Mouse (Mus musculus) E14TG2a.4 (cell line): ENCODE data around the gene Rps10.

ENCODE experiments used
- H3K27me3 ChIP-seq: 2 replicates; pipeline ENCODE4 v1.6.1; 2014; ENCODE audit warnings: low read length, control low read depth; ENCODE audit not compliant: insufficient read depth
- H3K36me3 ChIP-seq: 2 replicates; pipeline ENCODE4 v1.6.1; 2014; ENCODE audit warnings: low read length, control low read depth; ENCODE audit not compliant: insufficient read depth
- H3K4me1 ChIP-seq: replicated peaks from 2 replicates; pipeline ENCODE4 v1.6.1; 2014; ENCODE audit warnings: low read depth, low read length, control low read depth
- H3K4me3 ChIP-seq: replicated peaks from 2 replicates; pipeline ENCODE4 v1.5.1; 2014; ENCODE audit warnings: mild to moderate bottlenecking, low read length
- H3K9me3 ChIP-seq: 2 replicates; pipeline ENCODE4 v1.6.1; 2014; ENCODE audit warnings: low read length, control low read depth
- CTCF ChIP-seq: conservative IDR thresholded peaks from 2 replicates; pipeline ENCODE4 v1.5.1; 2014; ENCODE audit warnings: low read length
- NANOG ChIP-seq: IDR thresholded peaks from 2 replicates; pipeline ENCODE4 v1.6.1; 2014; ENCODE audit warnings: borderline replicate concordance, low read length, mixed read lengths
- POU5F1 ChIP-seq: IDR thresholded peaks from 2 replicates; pipeline ENCODE4 v1.6.1; 2014; ENCODE audit warnings: low read length, borderline replicate concordance

The Rps10 gene

DNA sequence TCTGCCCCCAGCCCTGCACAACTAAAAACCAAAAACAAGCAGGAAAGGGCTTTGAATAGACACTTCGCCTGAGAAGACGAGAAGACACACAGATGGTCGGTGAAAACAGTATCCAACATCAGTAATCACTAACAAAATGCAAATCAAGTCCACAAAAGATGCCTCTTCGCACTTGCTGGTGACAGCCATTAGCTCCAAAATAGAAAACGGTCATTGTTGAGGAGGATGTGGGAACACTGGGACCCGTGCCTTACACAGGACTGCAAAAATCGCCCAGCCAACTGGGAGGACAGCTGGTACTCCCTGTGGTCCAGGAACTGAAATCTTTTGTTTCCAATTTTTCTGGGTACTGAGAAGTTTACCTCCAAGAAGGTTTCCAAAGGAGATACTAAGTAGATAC lies 37.5 kb upstream of the Rps10 start:
- TF ChIP-seq POU5F1 (no peak), CTCF (no peak), NANOG (no peak)
- Histone ChIP-seq H3K27me3 (no peaks in the 10 kb centered on the region; the same call in 1 of the 2 replicates), H3K36me3 (no peaks in the 10 kb centered on the region), H3K4me3 (no peak overlapping the region), H3K4me1 (peaks cover 55% of the 10 kb centered on the region), H3K9me3 (no peaks in the 10 kb centered on the region)

DNA sequence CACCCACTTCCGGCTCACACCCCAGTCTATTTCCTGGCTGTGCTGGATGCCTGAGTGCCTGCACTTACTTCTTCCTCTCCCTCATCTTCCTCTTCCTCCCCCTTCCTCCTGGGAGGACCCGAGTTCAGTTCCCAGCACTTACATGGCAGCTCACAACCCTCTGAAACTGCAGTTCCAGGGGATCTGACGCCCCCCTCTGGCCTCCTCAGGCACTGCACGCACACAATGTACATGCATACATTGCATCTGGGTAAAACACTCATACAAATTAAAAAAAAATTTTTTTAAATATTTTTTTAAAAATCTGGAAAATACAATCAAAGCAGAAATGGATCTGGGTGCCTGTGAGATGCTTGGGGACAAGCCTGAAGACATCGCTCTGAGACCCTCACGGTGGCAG lies 35.3 kb upstream of the Rps10 start:
- TF ChIP-seq CTCF (peak; percentile 46), POU5F1 (no peak)
- no peaks in the 10 kb centered on the region for H3K9me3 ChIP-seq
- H3K27me3 ChIP-seq: no peaks in the 10 kb centered on the region
- no peaks in the 10 kb centered on the region for H3K36me3 ChIP-seq
- H3K4me1 ChIP-seq: peaks cover 70% of the 10 kb centered on the region
- H3K4me3 ChIP-seq: peak overlapping the region; percentile 64

DNA sequence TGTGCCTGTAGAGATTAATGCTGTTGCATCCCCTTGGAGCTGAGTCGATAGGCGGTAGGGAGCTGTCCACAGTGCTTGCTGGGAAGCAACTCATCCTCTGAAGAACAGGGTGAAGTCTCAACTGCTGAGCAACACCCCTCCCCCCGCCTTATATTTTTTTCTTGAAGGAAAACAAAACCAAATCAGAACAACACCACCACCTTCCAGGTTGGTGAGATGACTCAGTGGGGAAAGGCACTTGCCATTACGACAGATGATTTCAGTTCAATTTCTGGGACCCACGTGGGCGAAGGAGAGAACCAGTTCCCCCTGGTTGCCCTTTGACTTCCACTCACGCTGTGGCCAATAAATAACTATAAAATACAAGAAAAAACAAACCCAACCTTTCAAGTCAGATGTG lies 22.3 kb upstream of the Rps10 start:
- TF ChIP-seq NANOG (no peak), CTCF (no peak), POU5F1 (no peak)
- Histone ChIP-seq H3K27me3 (peaks cover 41% of the 10 kb centered on the region), H3K36me3 (no peaks in the 10 kb centered on the region)

GRCm38 (mm10) chr17:27657123-27657522 lies 20.7 kb upstream of the Rps10 start:
- Histone ChIP-seq H3K36me3 (no peaks in the 10 kb centered on the region), H3K9me3 (no peaks in the 10 kb centered on the region), H3K4me3 (no peak overlapping the region), H3K27me3 (peaks cover 47% of the 10 kb centered on the region), H3K4me1 (peaks cover 50% of the 10 kb centered on the region)
- TF ChIP-seq CTCF: no peak
- no peak for TF ChIP-seq POU5F1
- no peak for TF ChIP-seq NANOG

More for the DNA sequence above, 22.3 kb upstream of the Rps10 start:
- H3K4me1 ChIP-seq: peaks cover 35% of the 10 kb centered on the region
- no peaks in the 10 kb centered on the region for H3K9me3 ChIP-seq
- H3K4me3 ChIP-seq: no peak overlapping the region

DNA sequence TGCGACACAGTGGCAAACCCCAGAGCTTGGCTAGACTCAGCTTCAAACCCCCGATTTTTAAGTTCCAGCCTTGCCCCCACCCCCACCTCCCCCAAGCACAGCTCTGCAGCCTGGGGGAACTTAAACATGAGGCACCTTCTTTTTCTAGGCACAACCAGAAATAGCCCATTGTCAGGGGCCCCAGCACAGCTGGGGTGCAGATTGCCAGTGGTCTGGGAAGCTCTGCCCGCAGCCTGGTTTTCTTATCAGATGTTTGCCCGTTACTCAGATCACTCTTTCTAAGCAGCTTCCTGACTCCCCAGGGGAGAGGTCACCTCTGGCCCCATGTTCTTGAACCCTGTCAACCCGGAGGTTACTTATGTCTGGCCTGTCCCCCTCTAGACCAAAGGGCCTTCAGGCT lies 19.9 kb upstream of the Rps10 start:
- TF ChIP-seq CTCF (no peak), POU5F1 (no peak), NANOG (no peak)
- Histone ChIP-seq H3K27me3 (peaks cover 49% of the 10 kb centered on the region), H3K9me3 (no peaks in the 10 kb centered on the region), H3K4me1 (peaks cover 52% of the 10 kb centered on the region), H3K4me3 (peak overlapping the region; percentile 78), H3K36me3 (no peaks in the 10 kb centered on the region)

- no peak for TF ChIP-seq POU5F1
- TF ChIP-seq NANOG: no peak
- TF ChIP-seq CTCF: no peak
- no peaks in the 10 kb centered on the region for H3K9me3 ChIP-seq
- peaks cover 51% of the 10 kb centered on the region for H3K27me3 ChIP-seq
- peaks cover 49% of the 10 kb centered on the region for H3K4me1 ChIP-seq
- peak overlapping the region; percentile 78 for H3K4me3 ChIP-seq
- no peaks in the 10 kb centered on the region for H3K36me3 ChIP-seq
Measured at GRCm38 (mm10) chr17:27656011-27656399, 19.5 kb upstream of the Rps10 start.

- H3K4me3 ChIP-seq: peak within 1 kb of the TSS; percentile 78
- H3K27me3 ChIP-seq: peaks cover 58% of the 10 kb centered on the region
- no peak for TF ChIP-seq POU5F1
- no peak for TF ChIP-seq NANOG
- no peak for TF ChIP-seq CTCF
Measured at GRCm38 (mm10) chr17:27655089-27656010, 18.9 kb upstream of the Rps10 start, which contains the start of gene Pacsin1. TSS of gene Pacsin1 (plus strand) at chr17:27655509.

DNA sequence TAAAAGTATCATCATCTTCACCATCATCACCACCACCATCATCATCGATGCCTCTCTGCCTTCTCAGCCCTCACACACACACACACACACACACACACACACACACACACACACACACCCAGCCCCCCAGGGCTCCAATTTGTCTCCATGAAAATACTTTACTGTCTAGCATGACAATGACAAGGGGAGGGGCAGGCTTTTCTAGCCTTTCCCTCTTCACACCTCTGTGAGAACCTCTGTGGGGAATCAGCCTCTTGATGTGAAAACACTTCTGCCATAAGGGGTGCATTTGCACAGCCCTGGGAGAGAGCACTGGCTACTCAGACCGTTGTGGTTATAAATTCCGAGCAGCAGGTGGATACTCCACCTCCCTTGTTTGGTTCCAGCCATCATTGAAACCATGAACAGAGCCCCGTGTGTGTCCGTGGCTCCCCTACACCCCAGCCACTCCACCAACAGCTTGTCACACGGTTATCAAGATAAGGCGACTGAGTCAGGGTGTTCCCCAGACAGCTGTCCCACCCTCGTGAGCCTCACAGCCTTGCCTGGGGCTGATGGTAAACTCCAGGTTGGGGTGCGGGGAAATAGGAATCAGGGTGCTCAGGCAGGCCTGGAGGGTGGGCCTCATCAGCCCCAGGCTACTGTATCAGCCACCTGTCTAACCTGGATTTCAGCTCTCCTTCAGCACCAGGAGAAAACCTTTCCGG lies 16.9 kb upstream of the Rps10 start:
- Histone ChIP-seq H3K27me3 (peaks cover 71% of the 10 kb centered on the region), H3K4me3 (peak overlapping the region; percentile 20; the same call in 1 of the 2 replicates), H3K36me3 (no peaks in the 10 kb centered on the region), H3K4me1 (peaks cover 57% of the 10 kb centered on the region), H3K9me3 (no peaks in the 10 kb centered on the region)
- TF ChIP-seq NANOG: no peak
- no peak for TF ChIP-seq POU5F1
- no peak for TF ChIP-seq CTCF

More at GRCm38 (mm10) chr17:27655089-27656010, 18.9 kb upstream of the Rps10 start, which contains the start of gene Pacsin1:
- Histone ChIP-seq H3K9me3 (no peaks in the 10 kb centered on the region), H3K4me1 (peaks cover 54% of the 10 kb centered on the region), H3K36me3 (no peaks in the 10 kb centered on the region)
